Mouse (Mus musculus) liver, embryonic 14.5 days (tissue): ENCODE measurements at regions not wholly inside any gene's neighbourhood (a gene's known extent, or its start where the extent isn't known, plus 50 kb on each side); places are given as distances from the start of the nearest gene placed in this dataset.

Source experiments
- CTCF ChIP-seq: IDR thresholded peaks from 2 replicates; pipeline ENCODE4 v1.5.1; 2016; ENCODE audit warnings: antibody characterized with exemption, low read depth, control low read depth
- EP300 ChIP-seq: IDR thresholded peaks from 2 replicates; pipeline ENCODE4 v1.6.1; 2016; ENCODE audit warnings: antibody characterized with exemption, low read depth

DNA sequence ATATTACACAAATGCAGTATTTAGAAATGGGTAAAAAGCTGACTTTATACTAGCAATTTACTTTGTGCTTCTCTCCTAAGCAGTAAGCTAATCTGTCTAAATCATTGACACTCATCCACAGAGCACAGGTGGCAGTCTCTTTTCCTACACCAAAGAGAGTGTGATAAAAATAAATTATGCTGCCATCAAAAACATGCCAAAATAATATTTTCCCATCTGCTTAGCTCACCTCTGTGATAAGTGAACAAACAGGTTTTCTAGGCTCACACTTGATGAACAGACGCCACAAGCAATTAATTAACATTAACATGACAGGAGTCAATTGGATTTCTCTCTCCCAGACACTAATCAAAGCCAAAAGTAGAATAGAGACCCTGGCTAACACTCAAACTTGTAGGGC is 451.2 kb downstream of the Bmp2 start:
- TF ChIP-seq CTCF, result no peak
- no peak for TF ChIP-seq EP300
